Mouse (Mus musculus) kidney, embryonic 16.5 days (tissue): ENCODE data around the gene Tbx3. TPM values are rescaled to one million over a fixed set of nuclear protein-coding genes. Genes with fewer than 3 reads are reported as not detected.

Experiments used
- ATAC-seq: fragments of 200-750 bp; cut with Nextera tagmentation; 2 replicates; pipeline ENCODE4 v1.8.0; 2017; ENCODE audit warnings: moderate TSS enrichment; ENCODE audit not compliant: low FRiP score, low TSS enrichment
- H3K27ac ChIP-seq: fragments of 300-500 bp; sonication (generic); 2 replicates; pipeline ENCODE4 v1.5.1; 2014; ENCODE audit warnings: low read length
- H3K27me3 ChIP-seq: fragments of 300-500 bp; sonication (generic); 2 replicates; pipeline ENCODE4 v1.6.1; 2014; ENCODE audit warnings: low read length, control low read depth, mixed read lengths; ENCODE audit not compliant: insufficient read depth
- H3K36me3 ChIP-seq: fragments of 300-500 bp; sonication (generic); 2 replicates; pipeline ENCODE4 v1.6.1; 2014; ENCODE audit warnings: low read length, control low read depth, mixed read lengths; ENCODE audit not compliant: insufficient read depth
- H3K4me1 ChIP-seq: fragments of 300-500 bp; sonication (generic); 2 replicates; pipeline ENCODE4 v1.6.1; 2014; ENCODE audit warnings: low read length, control low read depth, mixed read lengths; ENCODE audit not compliant: insufficient read depth
- H3K4me2 ChIP-seq: fragments of 300-500 bp; sonication (generic); replicated peaks from 2 replicates; pipeline ENCODE4 v1.6.1; 2014; ENCODE audit warnings: low read depth, low read length
- H3K4me3 ChIP-seq: fragments of 300-500 bp; sonication (generic); 2 replicates; pipeline ENCODE4 v1.5.1; 2014; ENCODE audit warnings: mild to moderate bottlenecking, low read length
- H3K9ac ChIP-seq: fragments of 300-500 bp; sonication (generic); replicated peaks from 2 replicates; pipeline ENCODE4 v1.6.1; 2014; ENCODE audit warnings: low read length
- H3K9me3 ChIP-seq: fragments of 300-500 bp; sonication (generic); 2 replicates; pipeline ENCODE4 v1.6.1; 2016; ENCODE audit warnings: low read length, control low read depth
- WGBS: fragments of 180-500 bp; shearing (Covaris S2); extraction: QIAGEN DNeasy Blood & Tissue Kit; methylation state at CpG from one replicate; pipeline ENCODE4 v1.1.7; 2014; 5-methylcytosine and 5-hydroxymethylcytosine counted together
- polyA plus RNA-seq: library from polyadenylated mRNA; unstranded; fragments of >200 nt; fragmentation: Nextera tagmentation; extraction: Ambion mirVana; gene quantifications from 2 replicates; pipeline ENCODE4 v1.2.1, GENCODE M21; 2015

Gene Tbx3
- polyA plus RNA-seq, 1 experiment from 2014 or later: 52.6 TPM

GRCm38 (mm10) chr5:119674606-119675330, 4.3 kb downstream of the Tbx3 start:
- peak overlapping the region; percentile 67 for H3K4me3 ChIP-seq
- no peaks in the 10 kb centered on the region for H3K9me3 ChIP-seq
- ATAC-seq: no peak
- peak overlapping the region; percentile 81 for H3K27ac ChIP-seq
- peak overlapping the region; percentile 77 for H3K9ac ChIP-seq
- H3K36me3 ChIP-seq: peaks cover 15% of the 10 kb centered on the region; the same call in 1 of the 2 replicates
- WGBS: 29% methylated on average over 12 of the region's 12 CpGs
- peak overlapping the region; percentile 68 for H3K4me2 ChIP-seq
- peaks cover 4% of the 10 kb centered on the region; the same call in 1 of the 2 replicates for H3K4me1 ChIP-seq
- H3K27me3 ChIP-seq: peaks cover 57% of the 10 kb centered on the region

DNA sequence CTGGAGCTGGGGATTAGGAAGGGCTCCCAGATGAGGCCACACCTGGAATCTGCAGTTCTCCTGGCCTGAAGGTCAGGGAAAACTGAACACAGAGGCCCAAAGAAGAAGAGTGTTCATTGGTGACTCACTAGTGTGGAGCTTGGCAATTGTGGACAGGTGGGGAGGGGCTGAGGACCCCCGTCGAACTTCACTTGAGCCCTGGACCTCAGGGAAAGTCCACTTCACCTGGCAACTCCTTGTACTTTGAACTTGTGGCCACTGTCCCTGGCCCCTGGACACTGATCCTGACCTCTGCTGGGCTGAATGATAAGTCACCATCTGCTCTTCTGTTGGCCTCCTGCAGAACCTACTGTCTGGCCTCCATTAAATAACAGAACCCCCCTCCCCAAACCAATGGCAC, 5.8 kb downstream of the Tbx3 start:
- H3K4me2 ChIP-seq: peak overlapping the region; percentile 68
- no peaks in the 10 kb centered on the region for H3K9me3 ChIP-seq
- ATAC-seq: no peak
- H3K36me3 ChIP-seq: peaks cover 19% of the 10 kb centered on the region; the same call in 1 of the 2 replicates
- peak overlapping the region; percentile 74 for H3K27ac ChIP-seq
- H3K27me3 ChIP-seq: peaks cover 72% of the 10 kb centered on the region
- H3K9ac ChIP-seq: peak overlapping the region; percentile 77
- 51% methylated on average over 2 of the region's 2 CpGs for WGBS
- H3K4me3 ChIP-seq: peak overlapping the region; percentile 67
- H3K4me1 ChIP-seq: peaks cover 10% of the 10 kb centered on the region; the same call in 1 of the 2 replicates

GRCm38 (mm10) chr5:119678516-119678915, 8.0 kb downstream of the Tbx3 start:
- ATAC-seq: no peak
- peak overlapping the region; percentile 59 for H3K27ac ChIP-seq

GRCm38 (mm10) chr5:119679084-119679483, 8.6 kb downstream of the Tbx3 start:
- Histone ChIP-seq H3K27ac (peak overlapping the region; percentile 59; the same call in 1 of the 2 replicates), H3K4me2 (peak overlapping the region; percentile 68)

More at GRCm38 (mm10) chr5:119678516-119678915, 8.0 kb downstream of the Tbx3 start:
- peaks cover 88% of the 10 kb centered on the region for H3K27me3 ChIP-seq
- peaks cover 12% of the 10 kb centered on the region; the same call in 1 of the 2 replicates for H3K4me1 ChIP-seq
- H3K4me2 ChIP-seq: peak overlapping the region; percentile 68
- 51% methylated on average over 5 of the region's 5 CpGs for WGBS
- H3K36me3 ChIP-seq: peaks cover 19% of the 10 kb centered on the region; the same call in 1 of the 2 replicates
- H3K4me3 ChIP-seq: peak overlapping the region; percentile 27
- no peaks in the 10 kb centered on the region for H3K9me3 ChIP-seq
- peak overlapping the region; percentile 56 for H3K9ac ChIP-seq

GRCm38 (mm10) chr5:119679614-119680328, 9.3 kb downstream of the Tbx3 start:
- no peak for ATAC-seq
- Histone ChIP-seq H3K27ac (peak overlapping the region; percentile 81), H3K9me3 (no peaks in the 10 kb centered on the region), H3K9ac (peak overlapping the region; percentile 65), H3K4me2 (peak overlapping the region; percentile 26), H3K4me1 (peaks cover 14% of the 10 kb centered on the region), H3K36me3 (peaks cover 19% of the 10 kb centered on the region; the same call in 1 of the 2 replicates), H3K4me3 (peak overlapping the region; percentile 37), H3K27me3 (peaks cover 89% of the 10 kb centered on the region)
- 39% methylated on average over 10 of the region's 10 CpGs for WGBS

More at GRCm38 (mm10) chr5:119679084-119679483, 8.6 kb downstream of the Tbx3 start:
- no peak for ATAC-seq
- peak overlapping the region; percentile 56 for H3K9ac ChIP-seq
- peak overlapping the region; percentile 27; the same call in 1 of the 2 replicates for H3K4me3 ChIP-seq
- no peaks in the 10 kb centered on the region for H3K9me3 ChIP-seq
- peaks cover 89% of the 10 kb centered on the region for H3K27me3 ChIP-seq
- H3K4me1 ChIP-seq: peaks cover 12% of the 10 kb centered on the region; the same call in 1 of the 2 replicates
- H3K36me3 ChIP-seq: peaks cover 19% of the 10 kb centered on the region; the same call in 1 of the 2 replicates

DNA sequence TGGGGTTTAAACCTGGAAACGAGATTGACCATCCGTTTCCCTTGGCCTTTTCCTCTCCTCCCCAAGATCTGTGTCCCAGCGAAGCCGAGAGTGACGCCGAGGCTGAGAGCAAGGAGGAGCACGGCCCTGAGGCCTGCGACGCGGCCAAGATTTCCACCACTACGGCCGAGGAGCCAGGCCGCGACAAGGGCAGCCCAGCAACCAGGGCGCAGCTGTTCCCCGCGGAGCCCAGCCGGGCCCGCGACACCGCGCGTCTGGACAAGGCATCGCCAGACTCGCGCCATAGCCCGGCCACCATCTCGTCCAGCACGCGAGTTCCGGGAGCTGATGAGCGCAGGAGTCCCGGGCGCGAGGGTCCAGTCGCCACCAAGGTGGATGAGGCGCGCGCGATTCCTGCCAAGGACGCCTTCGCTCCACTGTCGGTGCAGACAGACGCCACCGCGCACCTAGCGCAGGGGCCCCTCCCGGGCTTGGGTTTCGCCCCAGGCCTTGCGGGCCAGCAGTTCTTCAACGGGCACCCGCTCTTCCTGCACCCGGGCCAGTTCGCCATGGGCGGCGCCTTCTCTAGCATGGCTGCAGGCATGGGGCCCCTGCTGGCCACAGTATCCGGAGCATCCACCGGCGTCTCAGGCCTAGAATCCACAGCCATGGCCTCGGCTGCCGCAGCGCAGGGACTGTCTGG, 10.0 kb downstream of the Tbx3 start:
- H3K27me3 ChIP-seq: peaks cover 92% of the 10 kb centered on the region
- H3K4me3 ChIP-seq: peak overlapping the region; percentile 37
- no peak for ATAC-seq
- H3K9me3 ChIP-seq: no peaks in the 10 kb centered on the region
- peak overlapping the region; percentile 26 for H3K4me2 ChIP-seq
- peaks cover 18% of the 10 kb centered on the region; the same call in 1 of the 2 replicates for H3K36me3 ChIP-seq
- H3K9ac ChIP-seq: peak overlapping the region; percentile 65
- H3K4me1 ChIP-seq: peaks cover 21% of the 10 kb centered on the region
- WGBS: 18% methylated on average over 57 of the region's 62 CpGs
- peak overlapping the region; percentile 81 for H3K27ac ChIP-seq

- Histone ChIP-seq H3K9me3 (no peaks in the 10 kb centered on the region), H3K4me1 (peaks cover 28% of the 10 kb centered on the region), H3K4me3 (peak overlapping the region; percentile 37), H3K4me2 (peak overlapping the region; percentile 26), H3K27me3 (peaks cover 92% of the 10 kb centered on the region), H3K36me3 (0 out of 2 replicates have a peak, but pooled peaks cover 15% of the 10 kb centered on the region), H3K27ac (peak overlapping the region; percentile 81), H3K9ac (peak overlapping the region; percentile 65)
- 28% methylated on average over 8 of the region's 8 CpGs for WGBS
- ATAC-seq: no peak
Measured at GRCm38 (mm10) chr5:119681011-119681832, 10.8 kb downstream of the Tbx3 start.

DNA sequence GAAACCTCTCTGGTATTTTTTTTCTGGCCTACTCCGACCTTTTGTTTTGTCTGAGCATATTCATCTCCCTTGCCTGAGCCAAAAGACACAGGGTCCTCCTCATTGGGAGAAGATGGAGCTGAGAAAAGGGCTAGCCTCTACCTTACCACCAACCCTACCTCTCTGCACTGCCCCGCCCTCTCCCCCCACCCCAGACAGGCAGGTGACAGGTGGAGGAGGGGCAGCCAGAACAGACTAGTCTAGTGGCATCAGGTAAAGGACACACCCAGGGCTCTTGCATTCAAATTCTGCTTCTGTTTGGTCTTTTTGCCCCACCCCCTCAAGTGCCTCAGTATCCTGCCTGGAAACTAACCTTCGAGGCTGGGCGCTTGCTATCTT, 11.4 kb downstream of the Tbx3 start:
- Histone ChIP-seq H3K4me1 (peaks cover 28% of the 10 kb centered on the region), H3K27ac (peak overlapping the region; percentile 81), H3K4me3 (peak overlapping the region; percentile 37), H3K36me3 (0 out of 2 replicates have a peak, but pooled peaks cover 11% of the 10 kb centered on the region), H3K4me2 (peak overlapping the region; percentile 26), H3K9me3 (no peaks in the 10 kb centered on the region), H3K9ac (0 out of 2 replicates have a peak overlapping the region, but pooled peaks have one; percentile 47), H3K27me3 (peaks cover 92% of the 10 kb centered on the region)
- ATAC-seq: 0 out of 2 replicates have a peak, but pooled peaks have one; percentile 31
- 29% methylated on average over 4 of the region's 4 CpGs for WGBS
